Mouse (Mus musculus) MEL (cell line): Measurements from ENCODE around the gene Tpst2. TPM values are rescaled to one million over a fixed set of nuclear protein-coding genes. Genes with fewer than 3 reads are reported as not detected.
"Not testable (repeated sequence)": the region's sequence is repeated elsewhere in the genome, so short reads cannot be mapped to it uniquely, and the experiment has no call there.

ENCODE experiments used
- DNase-seq: peaks from one replicate; pipeline ENCODE4 v3.0.0; 2011; ENCODE audit warnings: low read depth, low spot score
- H3K27ac ChIP-seq: 2 replicates; pipeline ENCODE4 v1.5.1; 2012; ENCODE audit warnings: low read depth, mild to moderate bottlenecking, control low read depth, low read length, moderate library complexity; ENCODE audit not compliant: control insufficient read depth
- H3K27me3 ChIP-seq, 2 experiments: fragments of 150-350 bp in 1 of 2; sonication (generic) in 1 of 2; 2 replicates each; pipeline ENCODE4 v1.6.1; 2012; ENCODE audit warnings: low read length in 2 of 2, mild to moderate bottlenecking in 2 of 2, improper control_type of control experiment in 1 of 2, moderate library complexity in 1 of 2; ENCODE audit not compliant: insufficient read depth in 2 of 2, control insufficient read depth in 1 of 2
- H3K36me3 ChIP-seq, 2 experiments: 2 replicates each; pipeline ENCODE4 v1.6.1; 2012 to 2014; ENCODE audit warnings: low read length in 2 of 2, improper control_type of control experiment in 1 of 2, inconsistent platforms in 1 of 2, mild to moderate bottlenecking in 1 of 2; ENCODE audit not compliant: insufficient read depth in 2 of 2, control insufficient read depth in 1 of 2
- H3K4me1 ChIP-seq, 2 experiments: fragments of 150-350 bp in 1 of 2; sonication (generic) in 1 of 2; 2 replicates each; pipeline ENCODE4 v1.6.1; 2012; ENCODE audit warnings: low read length in 2 of 2, improper control_type of control experiment in 1 of 2, mild to moderate bottlenecking in 1 of 2; ENCODE audit not compliant: insufficient read depth in 2 of 2, control insufficient read depth in 1 of 2
- H3K4me3 ChIP-seq, 2 experiments: fragments of 150-350 bp in 1 of 2; sonication (generic) in 1 of 2; 2 replicates each; pipeline ENCODE4 v1.5.1; 2012; ENCODE audit warnings: low read depth in 2 of 2, low read length in 2 of 2, mild to moderate bottlenecking in 2 of 2, moderate library complexity in 2 of 2, control low read depth in 1 of 2, improper control_type of control experiment in 1 of 2; ENCODE audit not compliant: control insufficient read depth in 1 of 2, insufficient read depth in 1 of 2
- H3K79me2 ChIP-seq: 2 replicates; pipeline ENCODE4 v1.6.1; 2012; ENCODE audit warnings: mild to moderate bottlenecking, low read length, moderate library complexity; ENCODE audit not compliant: control insufficient read depth, poor library complexity, insufficient read depth
- H3K9ac ChIP-seq: 2 replicates; pipeline ENCODE4 v1.6.1; 2012; ENCODE audit warnings: low read depth, mild to moderate bottlenecking, control low read depth, low read length, moderate library complexity; ENCODE audit not compliant: control insufficient read depth, poor library complexity, severe bottlenecking
- H3K9me3 ChIP-seq: fragments of 150-350 bp; sonication (generic); replicated peaks from 2 replicates; pipeline ENCODE4 v1.6.1; 2012; ENCODE audit warnings: mild to moderate bottlenecking, low read length, improper control_type of control experiment, moderate library complexity; ENCODE audit not compliant: insufficient read depth
- BHLHE40 ChIP-seq: IDR thresholded peaks from 2 replicates; pipeline ENCODE4 v1.6.1; 2012; ENCODE audit warnings: low read depth, mild to moderate bottlenecking, inconsistent platforms, low read length, improper control_type of control experiment, borderline replicate concordance
- CTCF ChIP-seq, 3 experiments: IDR thresholded peaks in 2 of 3; conservative IDR thresholded peaks in 1 of 3; 2 replicates each; pipeline ENCODE4 v1.5.1; 2011 to 2012; ENCODE audit warnings: low read length in 3 of 3, low read depth in 2 of 3, mild to moderate bottlenecking in 2 of 3, improper control_type of control experiment in 1 of 3, inconsistent platforms in 1 of 3, mixed read lengths in 1 of 3, moderate library complexity in 1 of 3; ENCODE audit not compliant: control insufficient read depth in 1 of 3, insufficient read depth in 1 of 3, poor library complexity in 1 of 3, severe bottlenecking in 1 of 3
- ETS1 ChIP-seq: IDR thresholded peaks from 2 replicates; pipeline ENCODE4 v1.6.1; 2012; ENCODE audit warnings: low read depth, mild to moderate bottlenecking, inconsistent platforms, low read length, improper control_type of control experiment, moderate library complexity
- GABPA ChIP-seq: IDR thresholded peaks from 2 replicates; pipeline ENCODE4 v1.6.1; 2012; ENCODE audit warnings: low read depth, mild to moderate bottlenecking, inconsistent platforms, low read length, improper control_type of control experiment, moderate library complexity
- KAT2A ChIP-seq: conservative IDR thresholded peaks from 2 replicates; pipeline ENCODE4 v1.6.1; 2012; ENCODE audit warnings: low read depth, low read length, improper control_type of control experiment, inconsistent platforms
- MAX ChIP-seq: IDR thresholded peaks from 2 replicates; pipeline ENCODE4 v1.6.1; 2011; ENCODE audit warnings: low read length, improper control_type of control experiment
- MAZ ChIP-seq: IDR thresholded peaks from 2 replicates; pipeline ENCODE4 v1.6.1; 2012; ENCODE audit warnings: low read depth, mild to moderate bottlenecking, inconsistent platforms, low read length, improper control_type of control experiment
- POLR2AphosphoS5 ChIP-seq: IDR thresholded peaks from 2 replicates; pipeline ENCODE4 v1.6.1; 2012; ENCODE audit warnings: low read depth, borderline replicate concordance, mild to moderate bottlenecking, inconsistent platforms, low read length, moderate library complexity, mixed read lengths
- TBP ChIP-seq: IDR thresholded peaks from 2 replicates; pipeline ENCODE4 v1.8.0; 2011; ENCODE audit warnings: low read depth, low read length, improper control_type of control experiment
- ZKSCAN1 ChIP-seq: IDR thresholded peaks from 2 replicates; pipeline ENCODE4 v1.6.1; 2012; ENCODE audit warnings: low read depth, mild to moderate bottlenecking, inconsistent platforms, low read length, improper control_type of control experiment, moderate library complexity
- polyA plus RNA-seq, 2 experiments: library from polyadenylated mRNA; stranded (reverse) in 1 of 2; unstranded in 1 of 2; fragments of >175 nt in 1 of 2; fragments of >200 nt in 1 of 2; gene quantifications; 2 replicates each; pipeline versions ENCODE4 v1.2.1 to v1.2.4; 2012; ENCODE audit warnings: low replicate concordance in 2 of 2, low read depth in 1 of 2; ENCODE audit not compliant: insufficient read length in 2 of 2, insufficient read depth in 1 of 2, missing spikeins in 1 of 2
- total RNA-seq: library from RNA; depleted of rRNA; stranded (reverse); fragments of 300-350 nt; gene quantifications from 2 replicates; pipeline ENCODE4 v1.2.3, GENCODE M21; 2012

Gene Tpst2
- total and polyA plus RNA-seq, 3 experiments, result 57.8 to 86.1 TPM; not detected in 1

DNA sequence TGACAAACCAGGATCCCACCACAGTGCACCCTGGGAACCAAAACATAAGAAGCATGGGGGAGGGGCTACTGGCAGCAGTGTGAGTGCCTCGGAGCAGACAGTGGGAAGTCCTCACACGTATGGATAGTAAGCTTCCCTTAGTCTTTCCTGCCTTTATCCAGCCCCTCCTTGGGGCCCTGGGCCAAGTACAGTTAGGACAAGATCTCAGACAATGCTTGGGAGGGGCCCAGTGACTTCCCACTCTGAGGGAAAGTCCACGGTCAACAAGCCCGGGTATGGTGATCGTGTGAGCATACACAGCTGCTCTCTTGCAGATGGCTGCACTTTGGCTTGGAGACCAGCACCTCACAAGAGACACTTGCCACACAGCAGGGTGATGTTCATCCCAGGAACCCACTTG lies 40.8 kb downstream of the Tpst2 start:
- no peaks in the 10 kb centered on the region for H3K4me1 ChIP-seq
- no peak overlapping the region for H3K9ac ChIP-seq
- no peaks in the 10 kb centered on the region for H3K27me3 ChIP-seq
- no peaks in the 10 kb centered on the region for H3K9me3 ChIP-seq
- DNase-seq, result no peak
- no peak overlapping the region for H3K4me3 ChIP-seq
- no peaks in the 10 kb centered on the region for H3K36me3 ChIP-seq
- no peak overlapping the region for H3K27ac ChIP-seq
- no peaks in the 10 kb centered on the region for H3K79me2 ChIP-seq
- TF ChIP-seq BHLHE40, result no peak
- TF ChIP-seq ETS1, result no peak
- no peak for TF ChIP-seq MAZ
- TF ChIP-seq GABPA, result no peak
- no peak for TF ChIP-seq TBP
- no peak for TF ChIP-seq MAX
- TF ChIP-seq POLR2AphosphoS5, result no peak
- TF ChIP-seq KAT2A, result no peak
- TF ChIP-seq, all 39 proteins: peak for 0

DNA sequence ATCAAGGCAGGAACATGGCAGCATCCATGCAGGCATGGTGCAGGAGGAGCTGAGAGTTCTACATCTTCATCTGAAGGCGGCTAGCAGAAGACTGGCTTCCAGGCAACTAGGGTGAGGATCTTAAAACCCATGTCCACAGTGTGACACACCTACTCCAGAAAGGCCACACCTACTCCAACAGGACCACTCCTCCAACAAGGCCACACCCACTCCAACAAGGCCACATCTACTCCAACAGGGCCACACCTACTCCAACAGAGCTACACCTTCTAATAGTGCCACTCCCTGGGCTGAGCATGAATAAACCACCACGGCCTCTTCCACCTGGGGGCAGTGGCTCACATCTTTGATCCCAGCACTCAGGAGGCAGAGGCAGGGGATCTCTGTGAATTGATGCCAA lies 42.9 kb downstream of the Tpst2 start:
- not testable (repeated sequence) for H3K9me3 ChIP-seq, H3K27me3 ChIP-seq

DNA sequence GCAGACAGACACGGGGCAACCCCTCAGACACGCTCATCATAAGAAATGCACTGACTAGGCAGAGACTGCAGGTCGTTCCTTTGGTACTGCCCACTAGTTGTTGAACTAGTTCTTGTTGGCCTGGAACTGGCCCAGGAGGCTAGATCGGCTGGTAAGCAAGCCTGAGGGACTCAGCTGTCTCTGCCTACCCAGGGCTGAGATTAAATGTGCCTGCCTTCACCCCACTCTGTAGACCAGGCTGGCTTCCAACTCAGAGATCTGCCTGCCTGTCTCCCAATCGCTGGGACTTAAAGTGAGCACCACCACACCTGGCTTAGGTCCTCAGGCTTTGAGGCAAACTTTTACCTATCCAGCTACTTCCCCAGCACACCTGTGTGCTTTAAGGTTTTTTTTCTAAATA lies 43.9 kb downstream of the Tpst2 start:
- Histone ChIP-seq H3K9ac (no peak overlapping the region), H3K4me1 (peaks cover 0 to 8% of the 10 kb centered on the region in 2 experiments; a peak in 2 of 4 replicates), H3K9me3 (no peaks in the 10 kb centered on the region), H3K4me3 (no peak overlapping the region), H3K27me3 (no peaks in the 10 kb centered on the region), H3K27ac (no peak overlapping the region), H3K79me2 (no peaks in the 10 kb centered on the region), H3K36me3 (peaks cover 0 to 8% of the 10 kb centered on the region in 2 experiments; a peak in 2 of 4 replicates)
- TF ChIP-seq TBP (no peak), ZKSCAN1 (no peak)
- DNase-seq, result no peak

More for the DNA sequence above, 42.9 kb downstream of the Tpst2 start:
- TF ChIP-seq CTCF (IDR thresholded peaks at IDR 0.05 in 2 of 3, conservative IDR thresholded peaks at IDR 0.05 in 1 of 3; ENCODE audit: control insufficient read depth in 1 of 3, insufficient read depth in 1 of 3, low read depth in 2 of 3, low read length in 3 of 3, poor library complexity in 1 of 3, severe bottlenecking in 1 of 3), result peak in 1 of 3 experiments; percentile 13; a peak in 1 of 6 replicates
- TF ChIP-seq, all 39 proteins: peak for 1; not testable (repeated sequence) for 38
- H3K36me3 ChIP-seq, H3K9ac ChIP-seq, H3K27ac ChIP-seq, H3K4me3 ChIP-seq, H3K4me1 ChIP-seq, H3K79me2 ChIP-seq: not testable (repeated sequence)
- peak; percentile 81 for DNase-seq
